Mouse (Mus musculus) central nervous system, embryonic 11.5 days (tissue): ENCODE data around the gene Ceacam1. TPM values are rescaled to one million over a fixed set of nuclear protein-coding genes. Genes with fewer than 3 reads are reported as not detected.

ENCODE experiments used
- polyA plus RNA-seq: library from polyadenylated mRNA; depleted of rRNA; stranded (reverse); fragments of >200 nt; gene quantifications from 2 replicates; pipeline ENCODE4 v1.2.3, GENCODE M21; 2012; rRNA removed

Ceacam1 gene
- 0.61 and 1.2 TPM in 2 replicates for polyA plus RNA-seq

DNA sequence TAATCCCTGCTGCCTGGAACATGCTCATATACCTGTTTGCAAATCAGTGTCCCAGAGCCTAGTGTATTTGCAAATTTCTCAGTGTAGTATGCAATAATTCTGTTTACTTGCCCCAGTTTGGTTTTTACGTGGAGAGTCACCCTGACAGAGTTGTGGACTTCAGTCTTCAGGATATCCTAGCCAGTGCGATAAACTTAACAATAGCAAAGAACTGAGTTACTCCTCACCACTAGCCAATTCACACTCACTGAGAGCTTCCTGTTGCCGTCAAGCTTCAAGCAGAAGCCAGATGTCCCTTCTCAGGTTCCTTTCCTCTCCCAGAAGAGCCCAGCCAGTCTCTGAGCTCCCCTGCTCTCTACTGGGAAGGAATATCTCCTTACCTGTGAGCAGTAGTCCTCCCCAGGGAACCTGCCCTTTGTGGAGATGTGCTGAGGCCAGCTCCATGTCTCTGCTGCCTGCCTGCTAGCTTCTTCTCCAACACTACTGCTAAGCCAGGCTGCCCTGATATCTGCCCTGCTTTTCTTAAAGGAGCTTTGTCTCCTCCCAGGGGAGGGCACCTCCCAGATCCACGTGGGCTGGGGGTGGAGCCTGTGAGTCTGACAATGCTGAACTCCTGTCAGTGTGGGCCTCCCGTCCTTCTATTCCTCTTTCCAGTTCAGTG, at the start of gene Ceacam1:
Gene Ceacam1, minus strand, starts transcription at position 513 of the 661 bp plus-strand sequence.

DNA sequence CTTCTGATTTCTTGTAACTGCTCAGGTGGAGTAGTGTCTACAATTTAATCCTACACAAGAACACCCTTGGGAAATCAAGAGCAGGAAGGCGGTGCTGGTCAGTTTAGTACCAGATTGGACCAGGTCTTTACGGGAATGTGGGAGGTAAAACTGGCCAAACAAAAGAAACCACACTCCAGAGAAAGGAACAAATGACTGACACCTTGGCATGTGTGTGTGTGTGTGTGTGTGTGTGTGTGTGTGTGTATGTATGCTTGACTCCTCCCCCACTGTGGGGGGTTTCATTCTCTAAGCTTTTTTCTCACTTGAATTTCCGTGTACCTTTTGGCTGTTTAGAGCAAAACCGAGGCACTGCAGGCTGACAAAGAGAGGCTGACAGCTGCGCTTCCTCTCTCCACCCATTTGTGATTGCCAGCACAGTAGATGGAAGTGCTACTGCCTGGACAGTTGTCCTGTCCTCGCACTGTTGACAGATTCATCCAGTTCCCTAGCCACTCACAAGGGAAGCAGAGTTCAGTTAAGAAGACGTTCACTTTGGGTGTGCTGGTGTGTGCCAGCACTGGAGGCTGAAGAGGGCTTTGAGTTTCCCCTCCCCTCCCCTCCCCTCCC, 64.5 kb downstream of the Ceacam1 start, which contains the start of gene Cxcl17:
Gene Cxcl17, minus strand, starts transcription at position 54 of the 609 bp plus-strand sequence.

Other genes starting within 250 kb of the Ceacam1 start
- 105 and 132 TPM in 2 replicates for gene Gsk3a, start 239.8 kb downstream of the Ceacam1 start, polyA plus RNA-seq
- 39.9 and 44.0 TPM in 2 replicates for gene Erf, start 226.8 kb downstream of the Ceacam1 start, polyA plus RNA-seq
- gene Cic, start 209.9 kb downstream of the Ceacam1 start, polyA plus RNA-seq = 107 and 115 TPM in 2 replicates
- 263 and 326 TPM in 2 replicates for gene Pafah1b3, start 179.6 kb downstream of the Ceacam1 start, polyA plus RNA-seq
- 0.59 and 1.0 TPM in 2 replicates for gene Prr19, start 176.2 kb downstream of the Ceacam1 start, polyA plus RNA-seq
- gene Tmem145, start 171.5 kb downstream of the Ceacam1 start, polyA plus RNA-seq = 21.0 and 33.4 TPM in 2 replicates
- gene Megf8, start 160.4 kb downstream of the Ceacam1 start, polyA plus RNA-seq = 36.0 and 37.9 TPM in 2 replicates
- not detected in 2 replicates for gene Cnfn, start 107.9 kb downstream of the Ceacam1 start, polyA plus RNA-seq
- 4.6 and 7.7 TPM in 2 replicates for gene Lipe, start 78.9 kb downstream of the Ceacam1 start, polyA plus RNA-seq
- gene Cxcl17, start 64.7 kb downstream of the Ceacam1 start, polyA plus RNA-seq = not detected in 2 replicates
- not detected in 2 replicates for gene Ceacam2, start 62.3 kb upstream of the Ceacam1 start, polyA plus RNA-seq
- not detected in 2 replicates for gene Erich4, start 138.3 kb upstream of the Ceacam1 start, polyA plus RNA-seq
- 22.3 and 31.2 TPM in 2 replicates for gene Dmac2, start 141.8 kb upstream of the Ceacam1 start, polyA plus RNA-seq
- 1.4 and 1.6 TPM in 2 replicates for gene B3gnt8, start 149.1 kb upstream of the Ceacam1 start, polyA plus RNA-seq
- gene Bckdha, start 181.4 kb upstream of the Ceacam1 start, polyA plus RNA-seq = 31.3 and 48.1 TPM in 2 replicates
- 45.5 and 45.7 TPM in 2 replicates for gene Exosc5, start 181.6 kb upstream of the Ceacam1 start, polyA plus RNA-seq
- gene Tmem91, start 197.6 kb upstream of the Ceacam1 start, polyA plus RNA-seq = 0.52 and 0.74 TPM in 2 replicates
- gene B9d2, start 203.2 kb upstream of the Ceacam1 start, polyA plus RNA-seq = 21.3 and 30.0 TPM in 2 replicates
- 5.5 and 8.6 TPM in 2 replicates for gene Tgfb1, start 209.4 kb upstream of the Ceacam1 start, polyA plus RNA-seq
- gene Ccdc97, start 241.5 kb upstream of the Ceacam1 start, polyA plus RNA-seq = 66.6 and 84.8 TPM in 2 replicates